Mouse (Mus musculus) E14TG2a.4 (cell line): ENCODE results near the gene Rtf2.

Experiments
- CTCF ChIP-seq: conservative IDR thresholded peaks from 2 replicates; pipeline ENCODE4 v1.5.1; 2014; ENCODE audit warnings: low read length
- NANOG ChIP-seq: IDR thresholded peaks from 2 replicates; pipeline ENCODE4 v1.6.1; 2014; ENCODE audit warnings: borderline replicate concordance, low read length, mixed read lengths

GRCm38 (mm10) chr2:172394052-172394392 is 46.3 kb upstream of the Rtf2 start:
- TF ChIP-seq CTCF (no peak), NANOG (no peak)
